Mouse (Mus musculus) liver, postnatal 0 days (tissue): ENCODE results near the gene Vash1.

Experiments
- CTCF ChIP-seq: sonication (generic); IDR thresholded peaks from 2 replicates; pipeline ENCODE4 v1.5.1; 2016; ENCODE audit warnings: antibody characterized with exemption, low read depth
- EP300 ChIP-seq: IDR thresholded peaks from 2 replicates; pipeline ENCODE4 v1.6.1; 2016; ENCODE audit warnings: antibody characterized with exemption, low read depth, mild to moderate bottlenecking

DNA sequence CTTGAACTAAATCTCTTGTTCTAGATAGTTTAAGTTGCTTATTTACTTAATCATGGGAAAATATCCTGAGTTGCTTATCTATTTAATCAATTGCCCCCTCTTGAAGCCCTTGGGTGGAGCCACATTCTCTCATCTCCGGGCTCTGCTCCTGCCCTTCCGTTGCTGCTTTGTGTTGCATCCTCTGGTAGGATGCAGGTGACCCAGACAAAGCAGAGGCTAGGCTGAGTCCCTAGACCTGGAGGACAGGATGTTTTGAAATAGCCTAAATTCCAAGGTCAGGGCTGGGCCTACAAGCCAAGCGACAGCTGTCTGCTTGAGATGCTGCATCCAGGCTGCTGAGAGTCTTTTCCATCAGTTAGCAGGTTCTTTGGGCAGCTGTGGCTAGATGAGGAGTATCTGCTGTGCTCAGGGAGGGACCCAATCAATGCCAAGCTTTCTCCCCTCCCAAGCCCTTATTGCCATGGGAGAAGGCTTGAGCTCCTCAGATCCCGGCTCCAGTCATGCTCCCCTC, 9.0 kb downstream of the Vash1 start:
- TF ChIP-seq CTCF (no peak), EP300 (no peak)
